In the genomic region with DNA sequence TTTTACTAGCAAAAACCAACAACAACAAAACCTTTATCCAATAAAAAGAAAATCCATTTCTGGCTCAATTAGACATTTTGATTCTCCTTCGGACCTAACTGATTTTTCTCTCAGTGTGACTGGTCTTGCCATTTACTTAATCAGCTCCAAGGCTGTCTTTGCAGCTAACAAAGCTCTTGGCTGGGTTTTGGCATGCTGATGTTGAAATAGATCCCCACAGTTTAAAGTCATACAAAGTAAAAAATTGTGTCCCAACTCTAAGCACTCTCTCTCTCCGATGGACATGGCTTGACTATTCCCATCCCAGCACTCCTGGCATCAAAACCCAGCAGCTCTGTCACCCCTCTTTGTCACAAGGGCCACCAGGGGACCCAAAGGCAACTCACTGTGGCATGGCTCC, we compare ENCODE assay signal across 25 mouse cellular contexts.
DNase-seq lines count a peak whose midpoint lies in the region; ATAC-seq and TF ChIP-seq lines count a peak whose summit lies in the region.
"Had no signal": no experiment of that assay in that cellular context is flagged by ENCODE, and none has a peak within 500 bp of the region (broad histone marks: within the 10 kb centered on the region; RNA-seq: fewer than 3 reads in every experiment).

No protein-coding gene starts in this region.

- H3K27ac ChIP-seq in heart, embryonic 16.5 days (ENCODE audit: low read length), result peak overlapping the region; percentile 3
- no peak overlapping the region for H3K27ac ChIP-seq in lung, postnatal 0 days (ENCODE audit: low read length)
- H3K27ac ChIP-seq in stomach, postnatal 0 days (replicated peaks), result peak overlapping the region; percentile 50
- H3K27ac ChIP-seq: embryonic facial prominence, embryonic 15.5 days; forebrain, embryonic 10.5 days; hindbrain, embryonic 10.5 days; layer of hippocampus, adult 2 months; limb, embryonic 12.5 days; liver, embryonic 13.5 days had no signal

- H3K9ac ChIP-seq in heart, embryonic 16.5 days (ENCODE audit: low read length), result no peak overlapping the region
- no peak overlapping the region for H3K9ac ChIP-seq in lung, postnatal 0 days (replicated peaks; ENCODE audit: low read depth)
- no peak overlapping the region for H3K9ac ChIP-seq in stomach, postnatal 0 days (ENCODE audit: low read length)
- H3K9ac ChIP-seq: embryonic facial prominence, embryonic 15.5 days; heart, embryonic 15.5 days; intestine, embryonic 15.5 days; limb, embryonic 12.5 days; liver, embryonic 13.5 days; lung, embryonic 15.5 days had no signal

- WGBS in heart, embryonic 16.5 days, result 83% methylated on average over 2 of the region's 2 CpGs
- WGBS in lung, postnatal 0 days, result 61% methylated on average over 2 of the region's 2 CpGs
- 63% methylated on average over 2 of the region's 2 CpGs for WGBS in stomach, postnatal 0 days

- TF ChIP-seq EP300 in lung, postnatal 0 days (IDR thresholded peaks at IDR 0.05), result no peak
- TF ChIP-seq EP300 in stomach, postnatal 0 days (optimal IDR thresholded peaks at IDR 0.05), result no peak

- H3K9me3 ChIP-seq in heart, embryonic 16.5 days (replicated peaks; ENCODE audit: control insufficient read depth, low read length), result no peaks in the 10 kb centered on the region
- no peaks in the 10 kb centered on the region for H3K9me3 ChIP-seq in lung, postnatal 0 days (ENCODE audit: low read length)
- no peaks in the 10 kb centered on the region for H3K9me3 ChIP-seq in stomach, postnatal 0 days (ENCODE audit: control insufficient read depth, low read length)
- H3K9me3 ChIP-seq: embryonic facial prominence, embryonic 15.5 days; forebrain, embryonic 10.5 days; heart, embryonic 15.5 days; hindbrain, embryonic 10.5 days; intestine, embryonic 15.5 days; limb, embryonic 12.5 days; liver, embryonic 13.5 days; lung, embryonic 15.5 days had no signal

- peak; percentile 8 for DNase-seq in adrenal gland, postnatal 10 days
- no peak for DNase-seq in adrenal gland, postnatal 36 days
- no peak for DNase-seq in heart, adult 18-20 months
- DNase-seq in lung, postnatal 0 days (ENCODE audit: low spot score), result peak; percentile 67
- DNase-seq in lung, postnatal 4 days, result no peak
- no peak for DNase-seq in stomach, postnatal 0 days (ENCODE audit: low spot score)
- DNase-seq in cerebellum, adult 11-12 months, result no peak
- DNase-seq: cerebellum, adult 9-11 months; kidney, postnatal 25 days; liver, embryonic 13.5 days; midbrain, embryonic 14.5 days; spleen, adult 18-20 months; thymus, adult 18-20 months; thymus, postnatal 4 days had no signal

- no peak for TF ChIP-seq CTCF in lung, postnatal 0 days (IDR thresholded peaks at IDR 0.05)
- no peak for TF ChIP-seq CTCF in stomach, postnatal 0 days (IDR thresholded peaks at IDR 0.05; ENCODE audit: low read depth)

- no peak for ATAC-seq in heart, embryonic 16.5 days (replicated peaks; ENCODE audit: extremely low read depth, insufficient read depth, low FRiP score)
- no peak for ATAC-seq in lung, postnatal 0 days
- no peak for ATAC-seq in stomach, postnatal 0 days (ENCODE audit: low FRiP score, low TSS enrichment)
- ATAC-seq: forebrain, embryonic 16.5 days; hindbrain, embryonic 16.5 days had no signal

- no peak overlapping the region for H3K4me3 ChIP-seq in heart, embryonic 16.5 days (ENCODE audit: low read length)
- H3K4me3 ChIP-seq in lung, postnatal 0 days (ENCODE audit: low read depth, low read length), result no peak overlapping the region
- H3K4me3 ChIP-seq in stomach, postnatal 0 days (ENCODE audit: low read depth, low read length), result no peak overlapping the region
- H3K4me3 ChIP-seq: embryonic facial prominence, embryonic 15.5 days; forebrain, embryonic 10.5 days; heart, embryonic 15.5 days; hindbrain, embryonic 10.5 days; intestine, embryonic 15.5 days; layer of hippocampus, adult 2 months; limb, embryonic 12.5 days; liver, embryonic 13.5 days; lung, embryonic 15.5 days had no signal

- H3K27me3 ChIP-seq in heart, embryonic 16.5 days (ENCODE audit: control insufficient read depth, insufficient read depth, low read length), result no peaks in the 10 kb centered on the region
- H3K27me3 ChIP-seq in lung, postnatal 0 days (replicated peaks; ENCODE audit: insufficient read depth, low read length), result no peaks in the 10 kb centered on the region
- no peaks in the 10 kb centered on the region for H3K27me3 ChIP-seq in stomach, postnatal 0 days (ENCODE audit: control insufficient read depth, insufficient read depth, low read length)
- H3K27me3 ChIP-seq: embryonic facial prominence, embryonic 15.5 days; heart, embryonic 15.5 days; intestine, embryonic 15.5 days; limb, embryonic 12.5 days; liver, embryonic 13.5 days; lung, embryonic 15.5 days had no signal

- H3K36me3 ChIP-seq in heart, embryonic 16.5 days (ENCODE audit: control insufficient read depth, insufficient read depth), result peaks cover 22% of the 10 kb centered on the region
- no peaks in the 10 kb centered on the region for H3K36me3 ChIP-seq in lung, postnatal 0 days (ENCODE audit: insufficient read depth, low read length)
- no peaks in the 10 kb centered on the region for H3K36me3 ChIP-seq in stomach, postnatal 0 days (ENCODE audit: control insufficient read depth, insufficient read depth, low read length)
- H3K36me3 ChIP-seq: intestine, embryonic 15.5 days; liver, embryonic 13.5 days; lung, embryonic 15.5 days had no signal

- H3K4me2 ChIP-seq in heart, embryonic 16.5 days (ENCODE audit: low read depth, low read length), result no peak overlapping the region
- no peak overlapping the region for H3K4me2 ChIP-seq in lung, postnatal 0 days (replicated peaks; ENCODE audit: low read depth, low read length)
- H3K4me2 ChIP-seq in stomach, postnatal 0 days (replicated peaks; ENCODE audit: low read depth), result no peak overlapping the region
- H3K4me2 ChIP-seq: embryonic facial prominence, embryonic 15.5 days; heart, embryonic 15.5 days; intestine, embryonic 15.5 days; limb, embryonic 12.5 days; liver, embryonic 13.5 days had no signal

- H3K4me1 ChIP-seq in heart, embryonic 16.5 days (ENCODE audit: control insufficient read depth, insufficient read depth, low read length), result peaks cover 33% of the 10 kb centered on the region
- no peaks in the 10 kb centered on the region for H3K4me1 ChIP-seq in lung, postnatal 0 days (ENCODE audit: insufficient read depth, low read depth, low read length)
- H3K4me1 ChIP-seq in stomach, postnatal 0 days (replicated peaks; ENCODE audit: control insufficient read depth, insufficient read depth), result peaks cover 6% of the 10 kb centered on the region; the same call in 1 of the 2 replicates
- H3K4me1 ChIP-seq: embryonic facial prominence, embryonic 15.5 days had no signal

Comparison
In these comparisons a context has a peak if more than half of its experiments do, and no peak if none do; other contexts are left out.
1. DNase-seq: peak in adrenal gland, postnatal 10 days (single experiment) and lung, postnatal 0 days (single experiment); none in adrenal gland, postnatal 36 days (0 of 2), heart, adult 18-20 months (0 of 2), lung, postnatal 4 days (0 of 2), stomach, postnatal 0 days (single experiment) and cerebellum, adult 11-12 months (single experiment).